Mouse (Mus musculus) megakaryocyte, embryonic 14.5 days (primary cell): ENCODE results near the gene Trim2.

Source experiments
- FLI1 ChIP-seq: IDR thresholded peaks from 2 replicates; pipeline ENCODE4 v1.6.1; 2012; ENCODE audit warnings: low read length, inconsistent platforms, mixed read lengths
- GATA1 ChIP-seq: IDR thresholded peaks from 3 replicates; pipeline ENCODE4 v1.6.1; 2012; ENCODE audit warnings: mixed read lengths, low read length, inconsistent platforms, borderline replicate concordance

- TF ChIP-seq GATA1 (no peak), FLI1 (no peak)
These were observed 35.1 kb upstream of the Trim2 start for GRCm38 (mm10) chr3:84341811-84342210.
